Mouse (Mus musculus): Measurements from ENCODE around the gene Kcnq1. TPM values are rescaled to one million over a fixed set of nuclear protein-coding genes. Genes with fewer than 3 reads are reported as not detected.

The Kcnq1 gene
- total RNA-seq, 2 experiments from 2014 or later, result 0.84 to 1.4 TPM

DNA sequence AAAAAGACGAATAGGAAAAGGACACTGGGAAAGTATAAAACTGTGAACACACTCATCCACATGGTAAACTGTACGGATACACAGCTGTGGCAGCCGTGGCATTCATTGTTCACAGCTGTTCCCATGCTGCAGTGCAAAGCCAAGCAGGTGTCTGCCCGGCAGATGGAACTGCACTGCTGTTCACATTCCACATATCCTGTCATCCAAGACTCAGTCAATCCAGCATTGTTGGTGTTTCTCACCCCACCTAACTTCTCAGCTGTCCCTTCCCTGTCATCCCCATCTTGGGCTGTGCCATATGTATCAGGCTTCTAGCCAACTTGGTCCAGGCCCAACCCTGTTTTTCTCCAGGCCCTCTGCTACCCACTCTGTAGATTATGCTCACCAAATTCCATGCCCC is 232.5 kb downstream of the Kcnq1 start:
- DNase-seq, result peak; percentile 12
- intact Hi-C loops (cut with DNase I; ENCODE audit: low total_unique reads), result no loop called here

DNA sequence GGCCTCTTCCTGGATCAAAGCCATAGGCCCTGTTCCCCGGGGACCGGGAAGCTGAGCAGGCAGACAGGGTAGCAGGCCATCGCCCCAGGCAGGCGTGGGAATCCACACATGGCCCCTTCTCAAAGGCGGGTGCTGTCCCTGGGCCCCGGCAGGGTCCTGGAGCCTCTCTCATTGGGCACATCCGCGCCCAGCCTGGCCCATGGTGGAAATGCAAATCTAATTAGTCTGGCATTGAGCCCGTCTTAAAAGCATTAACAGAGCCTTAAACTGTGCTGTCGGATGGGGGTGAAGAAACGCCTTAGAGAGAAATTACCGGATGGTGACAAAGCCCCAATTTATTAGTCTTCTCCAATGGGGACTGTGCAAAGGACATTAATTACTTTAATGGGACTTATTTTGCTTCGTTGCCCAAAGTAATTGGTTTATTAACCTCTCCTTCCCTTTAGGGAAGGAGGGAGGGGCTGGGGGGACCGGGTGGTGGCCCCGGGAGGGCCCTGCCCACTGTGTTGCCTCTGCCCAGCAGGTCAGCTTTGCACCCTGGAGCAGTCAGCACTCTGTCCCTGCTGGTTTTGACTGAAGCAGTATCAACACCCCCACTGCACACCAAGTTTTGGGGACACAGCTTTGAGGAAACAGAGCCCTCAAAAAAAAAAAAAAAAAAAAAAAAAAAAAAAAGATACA is 234.6 kb downstream of the Kcnq1 start:
- DNase-seq, result no peak
- intact Hi-C loops (cut with DNase I; ENCODE audit: low total_unique reads), result no loop called here

- DNase-seq, result no peak
These were observed 235.3 kb downstream of the Kcnq1 start for GRCm38 (mm10) chr7:143341301-143341980.

GRCm38 (mm10) chr7:143343781-143344306 is 237.7 kb downstream of the Kcnq1 start:
- intact Hi-C loops (cut with DNase I; ENCODE audit: low total_unique reads), result no loop called here
- no peak for DNase-seq

More at GRCm38 (mm10) chr7:143341301-143341980, 235.3 kb downstream of the Kcnq1 start:
- intact Hi-C loops (cut with DNase I; ENCODE audit: low total_unique reads), result no loop called here

DNA sequence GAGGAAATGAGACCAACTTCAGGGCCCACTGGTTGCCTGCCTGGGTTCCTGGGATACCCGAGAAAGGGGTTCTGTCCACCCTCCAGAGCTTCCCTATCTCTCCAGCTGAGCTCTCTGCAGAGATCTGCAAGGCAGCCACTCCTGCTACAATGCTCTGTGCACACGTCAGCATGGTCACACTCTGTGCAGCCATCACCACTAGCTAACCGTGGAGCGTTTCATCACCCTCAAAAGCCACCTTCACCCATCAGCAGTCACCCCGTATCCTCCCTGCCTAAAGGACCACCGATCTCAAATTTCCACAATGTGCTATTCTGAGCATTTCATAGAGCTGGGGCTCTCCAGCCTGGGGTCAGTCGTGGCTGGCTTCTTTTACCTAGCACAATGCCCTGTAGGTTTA is 243.1 kb downstream of the Kcnq1 start:
- no peak for DNase-seq
- intact Hi-C loops (cut with DNase I; ENCODE audit: low total_unique reads), result no loop called here

DNA sequence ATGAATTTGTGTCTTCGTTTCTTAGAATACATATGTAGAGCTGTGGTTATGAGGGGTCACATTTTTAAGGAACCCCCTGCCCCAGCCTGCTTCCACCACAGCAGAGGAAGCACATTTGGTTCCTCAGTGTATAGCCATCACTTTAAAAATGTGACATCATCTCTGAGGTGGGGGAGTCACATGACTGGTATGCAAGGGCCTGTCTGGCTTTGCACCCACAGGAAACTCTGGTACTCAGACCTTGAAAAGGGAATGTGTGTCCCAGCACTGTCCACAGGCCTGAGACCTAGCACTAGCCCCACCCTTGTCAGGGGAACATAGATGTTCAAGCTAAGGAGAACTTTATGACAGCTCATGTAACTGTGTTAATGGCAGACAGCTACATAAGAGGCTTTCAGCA is 243.7 kb downstream of the Kcnq1 start:
- intact Hi-C loops (cut with DNase I; ENCODE audit: low total_unique reads), result no loop called here
- DNase-seq, result no peak

DNA sequence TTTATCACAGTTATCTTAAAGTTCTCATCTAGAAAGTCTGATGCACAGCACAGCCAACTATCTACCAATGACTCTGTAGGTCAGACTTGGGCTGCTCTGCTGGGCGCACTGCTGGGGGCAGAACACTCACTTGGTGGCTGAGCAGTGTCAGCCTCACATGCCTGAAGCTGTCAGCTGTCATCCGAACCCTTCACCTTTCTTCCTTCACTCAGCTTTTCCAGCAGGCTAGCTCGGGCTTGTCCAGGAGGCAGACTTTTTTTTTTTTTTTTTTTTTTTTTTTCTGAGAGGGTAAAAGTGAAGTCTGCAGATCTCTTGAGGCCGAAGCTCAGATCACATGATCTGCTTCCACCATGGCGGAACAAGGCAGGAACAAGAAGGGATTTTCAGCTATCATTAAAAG is 249.7 kb downstream of the Kcnq1 start:
- no peak for DNase-seq
- intact Hi-C loops (cut with DNase I; ENCODE audit: low total_unique reads), result no loop called here

DNA sequence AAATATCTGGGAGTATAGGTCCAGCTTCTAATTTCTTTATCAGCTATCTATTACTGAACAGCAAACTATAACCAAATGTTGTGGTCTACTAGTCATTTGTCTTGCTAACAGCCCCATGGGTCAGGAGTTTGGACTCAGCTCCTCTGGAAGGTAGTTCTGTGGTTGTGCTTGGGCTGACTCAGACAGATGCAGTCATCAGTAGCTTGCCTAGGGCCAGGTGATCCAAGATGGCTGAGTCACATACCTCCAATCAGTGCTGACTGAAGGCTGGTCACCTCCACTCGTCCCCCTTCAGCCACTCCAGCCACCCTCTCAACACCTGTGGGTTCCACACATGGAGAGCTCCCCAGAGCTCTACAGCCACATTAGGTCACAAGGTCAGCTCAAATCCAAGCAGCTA is 250.9 kb downstream of the Kcnq1 start:
- intact Hi-C loops (cut with DNase I; ENCODE audit: low total_unique reads), result no loop called here

GRCm38 (mm10) chr7:143357831-143358230 is 251.7 kb downstream of the Kcnq1 start:
- DNase-seq, result no peak
- intact Hi-C loops (cut with DNase I; ENCODE audit: low total_unique reads), result no loop called here

More for the DNA sequence above, 250.9 kb downstream of the Kcnq1 start:
- DNase-seq, result no peak

DNA sequence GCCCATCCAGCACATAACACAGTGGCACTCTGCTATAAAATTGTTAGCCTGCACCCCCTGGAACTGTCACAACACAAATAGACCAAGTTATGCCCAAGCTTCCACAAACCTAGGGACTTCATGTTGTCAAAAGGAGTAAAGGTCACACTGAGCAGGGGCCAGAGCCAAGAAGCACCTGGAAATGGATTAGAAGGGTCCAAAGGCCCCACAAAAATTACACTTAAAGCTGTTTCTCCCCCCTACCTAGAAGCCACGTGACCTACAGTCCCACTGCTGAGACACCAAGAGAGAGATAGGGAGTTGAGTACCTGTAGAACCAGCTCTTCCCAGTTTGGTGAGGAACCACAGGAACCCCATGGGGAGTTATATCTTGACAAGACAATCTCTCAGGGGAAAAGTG is 253.6 kb downstream of the Kcnq1 start:
- intact Hi-C loops (cut with DNase I; ENCODE audit: low total_unique reads), result no loop called here
- no peak for DNase-seq

GRCm38 (mm10) chr7:143360776-143361175 is 254.6 kb downstream of the Kcnq1 start:
- intact Hi-C loops (cut with DNase I; ENCODE audit: low total_unique reads), result no loop called here
- no peak for DNase-seq

DNA sequence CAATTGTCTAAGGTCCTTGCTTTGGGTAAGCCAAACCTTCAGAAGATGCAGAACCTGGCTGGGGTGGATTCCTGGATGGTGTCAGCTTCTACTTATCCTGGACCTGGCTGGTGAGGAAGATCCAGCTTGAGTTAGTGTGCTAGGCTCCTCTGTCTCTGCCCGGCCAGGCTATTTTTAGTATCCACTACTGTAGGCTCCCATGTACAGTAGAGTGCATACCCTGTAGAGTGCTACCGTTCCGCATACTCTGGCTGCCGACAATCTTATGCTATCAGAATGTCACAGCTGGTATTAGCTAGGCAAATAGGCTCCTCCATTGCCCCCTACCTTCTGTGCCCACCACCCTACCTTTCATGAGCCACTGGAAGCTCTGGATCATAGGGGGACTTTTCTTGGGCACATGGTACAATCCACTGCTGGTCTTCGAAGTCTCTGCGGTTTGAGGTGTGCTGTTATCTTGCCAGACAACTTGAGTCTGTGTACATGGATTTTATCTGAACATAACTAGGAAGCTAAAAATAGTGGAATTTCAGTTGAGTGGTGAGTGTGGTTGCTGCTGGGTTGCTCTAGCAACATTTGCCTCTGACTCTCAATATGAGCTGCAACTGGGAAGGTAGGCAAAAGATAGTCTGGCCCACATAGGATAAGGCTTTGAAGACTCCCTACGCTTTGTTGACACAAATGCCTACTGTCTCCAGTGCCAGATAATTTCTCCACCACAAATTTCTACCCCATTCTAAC is 258.1 kb downstream of the Kcnq1 start:
- intact Hi-C loops (cut with DNase I; ENCODE audit: low total_unique reads), result no loop called here
- no peak for DNase-seq

DNA sequence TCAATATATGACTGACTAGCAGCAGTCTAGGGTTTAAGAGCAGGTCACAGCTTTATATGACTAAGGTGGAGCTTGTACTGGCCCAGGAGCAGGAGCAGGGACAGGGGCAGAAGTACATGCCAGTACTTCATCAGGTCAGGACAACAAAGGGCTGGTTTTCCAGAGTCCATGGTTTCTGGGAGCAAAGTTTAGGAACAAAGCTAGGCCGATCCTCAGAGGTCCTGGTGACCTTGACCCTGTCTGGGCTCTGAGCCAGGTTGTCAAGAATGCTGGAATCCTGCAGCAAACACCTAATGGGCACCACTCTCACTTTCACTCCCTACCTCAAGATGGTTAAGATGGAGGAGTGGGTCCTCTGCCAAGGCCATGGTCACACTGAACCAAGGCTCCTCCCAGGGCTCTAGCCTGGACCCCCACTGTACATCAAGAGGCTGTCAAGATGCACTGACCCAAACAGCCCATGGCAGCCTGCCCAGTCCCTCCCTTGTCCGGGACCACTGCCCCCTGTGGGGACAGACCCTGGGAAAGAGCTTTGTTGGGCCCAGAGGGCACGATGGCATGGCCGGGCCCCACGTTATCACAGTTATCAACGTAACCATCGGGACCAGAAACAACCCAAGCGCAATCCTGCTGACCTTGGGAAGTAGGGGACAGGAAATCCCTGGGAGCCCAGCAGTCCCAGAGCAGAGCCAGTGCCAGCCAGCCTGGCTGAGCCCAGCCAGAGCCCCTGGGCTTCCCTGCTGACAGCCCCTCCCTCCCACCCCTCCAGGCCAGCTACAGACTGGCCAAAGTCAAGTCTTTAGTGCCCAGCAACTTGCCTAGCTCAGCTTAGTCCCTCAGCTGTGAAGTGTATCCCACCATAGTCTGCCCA is 259.0 kb downstream of the Kcnq1 start:
- DNase-seq, result no peak
- intact Hi-C loops (cut with DNase I; ENCODE audit: low total_unique reads), result no loop called here

DNA sequence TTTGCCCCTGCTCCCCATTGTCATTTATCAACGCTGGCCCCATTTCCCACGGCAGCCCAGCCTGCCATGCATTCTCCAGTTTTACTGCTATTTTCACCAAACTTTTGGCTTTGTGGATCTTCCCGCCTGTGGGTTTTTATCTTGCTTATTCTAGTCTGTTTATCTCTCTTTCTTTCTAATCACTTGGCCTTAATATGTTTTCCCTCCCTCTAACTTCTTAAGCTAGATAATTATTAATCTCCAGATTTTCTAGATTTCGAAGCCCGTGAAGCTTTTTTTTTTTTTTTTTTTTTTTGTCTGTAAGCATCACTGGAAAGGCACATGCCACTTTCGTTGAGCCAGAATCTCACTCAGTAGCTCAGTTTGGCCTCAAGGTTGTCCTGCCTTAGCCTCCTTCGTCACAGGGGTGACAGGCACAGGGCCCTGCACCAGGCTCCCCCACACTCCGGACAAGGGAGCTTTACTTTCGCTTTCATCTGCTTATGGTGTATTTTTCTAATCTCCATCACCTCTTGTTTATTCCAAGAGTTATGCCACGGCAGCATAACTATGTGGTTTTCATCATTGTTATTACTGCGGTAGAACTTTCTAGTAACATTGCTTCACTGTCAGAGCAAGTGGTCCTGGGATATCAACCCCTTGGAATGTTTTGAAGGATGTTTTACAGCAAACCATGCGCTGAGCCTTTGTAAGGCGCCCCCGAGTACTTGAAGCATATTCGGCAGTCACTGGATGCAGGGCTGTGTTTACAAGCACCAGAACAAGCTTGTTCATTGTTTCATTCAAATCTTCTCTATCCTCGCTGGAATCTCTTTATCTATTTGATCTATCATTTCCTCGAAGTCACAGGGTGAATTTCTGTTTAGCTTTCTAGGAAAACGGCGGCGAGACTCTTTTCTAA is 261.5 kb downstream of the Kcnq1 start:
- no peak for DNase-seq
- intact Hi-C loops (cut with DNase I; ENCODE audit: low total_unique reads), result no loop called here

DNA sequence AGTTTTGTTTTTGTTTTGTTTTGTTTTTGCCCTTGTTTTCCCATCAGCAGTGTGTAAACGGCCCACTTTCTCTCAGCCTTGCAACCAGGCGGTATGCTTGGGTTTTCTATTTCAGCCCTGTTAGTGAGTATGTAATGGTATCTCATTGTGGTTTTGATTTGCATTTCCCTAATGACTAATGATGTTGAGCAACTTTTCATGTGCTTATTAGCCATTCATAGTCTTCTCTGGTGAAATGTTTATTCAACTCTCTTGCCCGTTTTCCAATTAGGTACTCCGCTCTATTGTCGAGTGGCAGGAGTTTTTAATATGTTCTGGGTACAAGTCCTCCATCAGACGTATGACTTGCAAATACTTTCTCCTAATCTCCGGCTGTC is 262.1 kb downstream of the Kcnq1 start:
- intact Hi-C loops (cut with DNase I; ENCODE audit: low total_unique reads), result no loop called here
- no peak for DNase-seq

- DNase-seq, result no peak
- intact Hi-C loops (cut with DNase I; ENCODE audit: low total_unique reads), result loop anchor here (5.0 kb wide), 1 partner anchor 66 kb away; no protein-coding TSS in a partner anchor
These were observed 265.2 kb downstream of the Kcnq1 start for GRCm38 (mm10) chr7:143371336-143371735.

GRCm38 (mm10) chr7:143373265-143373664 is 267.1 kb downstream of the Kcnq1 start:
- intact Hi-C loops (cut with DNase I; ENCODE audit: low total_unique reads), result loop anchor here (5.0 kb wide), 1 partner anchor 64 kb away; no protein-coding TSS in a partner anchor
- DNase-seq, result no peak

- DNase-seq, result no peak
- intact Hi-C loops (cut with DNase I; ENCODE audit: low total_unique reads), result no loop called here
These were observed 269.8 kb downstream of the Kcnq1 start for GRCm38 (mm10) chr7:143375945-143376344.
